In genomic region chr4:123535271-123535670, GRCm38 (mm10) we compare ENCODE assay signal across 9 mouse cellular contexts.
DNase-seq lines count a peak whose midpoint lies in the region; ATAC-seq and TF ChIP-seq lines count a peak whose summit lies in the region.
"Had no signal": no experiment of that assay in that cellular context is flagged by ENCODE, and none has a peak within 500 bp of the region (broad histone marks: within the 10 kb centered on the region; RNA-seq: fewer than 3 reads in every experiment).

No protein-coding gene starts in this region.

- H3K9ac ChIP-seq in CH12.LX (ENCODE audit: insufficient read depth, low read depth) = no peak overlapping the region
- H3K9ac ChIP-seq in embryonic facial prominence, embryonic 15.5 days = no peak overlapping the region
- no peak overlapping the region for H3K9ac ChIP-seq in heart, embryonic 16.5 days (ENCODE audit: low read length)
- H3K9ac ChIP-seq: limb, embryonic 12.5 days had no signal

- ATAC-seq in embryonic facial prominence, embryonic 15.5 days (ENCODE audit: insufficient number of reproducible peaks, low FRiP score, low TSS enrichment, low read depth) = peak; percentile 65
- peak; percentile 79 for ATAC-seq in heart, embryonic 16.5 days (replicated peaks; ENCODE audit: extremely low read depth, insufficient read depth, low FRiP score)

- peak; percentile 37 to 95 for TF ChIP-seq CTCF in CH12.LX (conservative IDR thresholded peaks at IDR 0.05 in 1 of 2, IDR thresholded peaks at IDR 0.05 in 1 of 2; ENCODE audit: low read depth in 2 of 2, low read length in 2 of 2)

- 11% methylated on average over 1 of the region's 1 CpGs for WGBS in embryonic facial prominence, embryonic 15.5 days
- WGBS in heart, embryonic 16.5 days = 31% methylated on average over 1 of the region's 1 CpGs

- H3K36me3 ChIP-seq in CH12.LX (replicated peaks in 1 of 2; ENCODE audit: control insufficient read depth in 1 of 2, insufficient read depth in 1 of 2, low read length in 1 of 2) = peaks cover 15 to 77% of the 10 kb centered on the region in 2 experiments
- H3K36me3 ChIP-seq in embryonic facial prominence, embryonic 15.5 days = no peaks in the 10 kb centered on the region
- H3K36me3 ChIP-seq in heart, embryonic 16.5 days (ENCODE audit: control insufficient read depth, insufficient read depth) = peaks cover 17% of the 10 kb centered on the region

- no peak overlapping the region for H3K27ac ChIP-seq in CH12.LX (ENCODE audit: insufficient read depth, low read depth)
- H3K27ac ChIP-seq in embryonic facial prominence, embryonic 15.5 days (replicated peaks) = 0 out of 2 replicates have a peak overlapping the region, but pooled peaks have one; percentile 51
- H3K27ac ChIP-seq in heart, embryonic 16.5 days (ENCODE audit: low read length) = no peak overlapping the region
- H3K27ac ChIP-seq: limb, embryonic 12.5 days had no signal

- dilution Hi-C loops in CH12.LX (cut with MboI; ENCODE audit: extremely low pct_ligation_motif_present, extremely low pct_unique_long_range_greater_than_20kb, low sequenced_read_pairs) = no loop called here

- no peaks in the 10 kb centered on the region for H3K9me3 ChIP-seq in CH12.LX (replicated peaks; ENCODE audit: low read length)
- H3K9me3 ChIP-seq in embryonic facial prominence, embryonic 15.5 days (replicated peaks) = no peaks in the 10 kb centered on the region
- no peaks in the 10 kb centered on the region for H3K9me3 ChIP-seq in heart, embryonic 16.5 days (replicated peaks; ENCODE audit: control insufficient read depth, low read length)
- H3K9me3 ChIP-seq: limb, embryonic 12.5 days had no signal

- in situ Hi-C loops in CH12.LX (cut with MboI; ENCODE audit: low pct_ligation_motif_present, low pct_unique_long_range_greater_than_20kb, low sequenced_read_pairs) = loop anchor here (5.0 kb wide), 1 partner anchor 42 kb away; no protein-coding TSS in a partner anchor

- peaks cover 0 to 8% of the 10 kb centered on the region in 2 experiments; a peak in 2 of 4 replicates for H3K4me1 ChIP-seq in CH12.LX (ENCODE audit: control insufficient read depth in 1 of 2, insufficient read depth in 2 of 2)
- H3K4me1 ChIP-seq in embryonic facial prominence, embryonic 15.5 days = 0 out of 2 replicates have a peak, but pooled peaks cover 4% of the 10 kb centered on the region
- H3K4me1 ChIP-seq in heart, embryonic 16.5 days (ENCODE audit: control insufficient read depth, insufficient read depth, low read length) = peaks cover 2% of the 10 kb centered on the region; the same call in 1 of the 2 replicates
- H3K4me1 ChIP-seq: limb, embryonic 12.5 days had no signal

- no peaks in the 10 kb centered on the region; the same call in 1 of the 2 replicates for H3K79me2 ChIP-seq in CH12.LX (replicated peaks; ENCODE audit: control insufficient read depth, extremely low read depth, insufficient read depth, poor library complexity, severe bottlenecking)

- DNase-seq in CH12.LX (ENCODE audit: extremely low read depth) = peak; percentile 63
- peak; percentile 49 for DNase-seq in adrenal gland, postnatal 25 days
- DNase-seq in kidney, postnatal 14 days = peak; percentile 87
- DNase-seq in lung, adult 18-20 months = peak; percentile 60 to 67
- DNase-seq in retina, postnatal 1 day = peak; percentile 73
- DNase-seq in thymus, postnatal 4 days = peak; percentile 80

- no peak overlapping the region for H3K4me2 ChIP-seq in CH12.LX (ENCODE audit: insufficient read depth, low read depth, poor library complexity, severe bottlenecking)
- H3K4me2 ChIP-seq in embryonic facial prominence, embryonic 15.5 days (replicated peaks) = no peak overlapping the region
- no peak overlapping the region for H3K4me2 ChIP-seq in heart, embryonic 16.5 days (ENCODE audit: low read depth, low read length)
- H3K4me2 ChIP-seq: limb, embryonic 12.5 days had no signal

- no peaks in the 10 kb centered on the region for H3K27me3 ChIP-seq in CH12.LX (replicated peaks)
- H3K27me3 ChIP-seq in embryonic facial prominence, embryonic 15.5 days = no peaks in the 10 kb centered on the region
- H3K27me3 ChIP-seq in heart, embryonic 16.5 days (ENCODE audit: control insufficient read depth, insufficient read depth, low read length) = no peaks in the 10 kb centered on the region
- H3K27me3 ChIP-seq: limb, embryonic 12.5 days had no signal

- TF ChIP-seq EP300 in CH12.LX (IDR thresholded peaks at IDR 0.05; ENCODE audit: low read length) = no peak

- no peak overlapping the region for H3K4me3 ChIP-seq in CH12.LX (replicated peaks in 1 of 3; ENCODE audit: low read depth in 2 of 3, low read length in 2 of 3, poor library complexity in 1 of 3)
- no peak overlapping the region for H3K4me3 ChIP-seq in embryonic facial prominence, embryonic 15.5 days (replicated peaks)
- H3K4me3 ChIP-seq in heart, embryonic 16.5 days (ENCODE audit: low read length) = no peak overlapping the region
- H3K4me3 ChIP-seq: limb, embryonic 12.5 days had no signal

- TF ChIP-seq RAD21 in CH12.LX (IDR thresholded peaks at IDR 0.05; ENCODE audit: low read depth, low read length) = peak; percentile 91

- TF ChIP-seq POLR2A in CH12.LX (IDR thresholded peaks at IDR 0.05; ENCODE audit: low read depth, low read length) = no peak

TF ChIP-seq in CH12.LX, 34 proteins besides CTCF, POLR2A, EP300 and RAD21:
- TF ChIP-seq ZC3H11A (IDR thresholded peaks at IDR 0.05; ENCODE audit: low read depth, low read length) (peak; percentile 77), SMC3 (IDR thresholded peaks at IDR 0.05; ENCODE audit: low read depth, low read length) (peak; percentile 96), ZNF384 (IDR thresholded peaks at IDR 0.05; ENCODE audit: low read depth, low read length) (peak; percentile 92), MAFK (IDR thresholded peaks at IDR 0.05; ENCODE audit: insufficient replicate concordance, low read length) (no peak), HCFC1 (IDR thresholded peaks at IDR 0.05; ENCODE audit: low read depth, low read length) (no peak)
